13 mouse cellular contexts compared by ENCODE assay signal in the genomic region with DNA sequence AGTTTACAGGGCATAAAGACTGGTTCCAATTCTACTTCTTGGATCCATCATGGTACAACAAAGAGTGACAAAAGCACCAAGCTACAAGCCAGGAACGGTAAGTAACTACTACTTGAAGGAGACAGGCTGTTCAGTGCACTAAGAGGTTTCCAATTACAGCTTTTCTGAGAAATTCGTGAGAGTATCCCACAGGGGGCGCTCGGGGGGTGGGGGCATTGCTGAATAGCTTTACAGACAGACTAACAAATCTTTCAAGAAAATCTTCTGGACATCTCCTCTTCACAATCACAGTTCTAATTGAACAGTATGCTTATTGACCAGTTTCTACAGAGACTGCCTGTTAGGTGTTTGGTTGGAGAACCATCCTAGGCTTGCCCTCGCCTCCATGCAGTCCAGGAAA. TPM values are rescaled to one million over a fixed set of nuclear protein-coding genes. Genes with fewer than 3 reads are reported as not detected.
DNase-seq lines count a peak whose midpoint lies in the region; ATAC-seq and TF ChIP-seq lines count a peak whose summit lies in the region.
"Had no signal": no experiment of that assay in that cellular context is flagged by ENCODE, and none has a peak within 500 bp of the region (broad histone marks: within the 10 kb centered on the region; RNA-seq: fewer than 3 reads in every experiment).

No protein-coding gene starts in this region.

- peak; percentile 15; the same call in 1 of the 2 replicates for TF ChIP-seq CTCF in liver, postnatal 0 days (IDR thresholded peaks at IDR 0.05; ENCODE audit: low read depth)
- TF ChIP-seq CTCF in ES-Bruce4 (IDR thresholded peaks at IDR 0.05; ENCODE audit: low read depth, low read length) = peak; percentile 32

- H3K9me3 ChIP-seq in heart, embryonic 14.5 days (ENCODE audit: control insufficient read depth, low read length) = peaks cover 8% of the 10 kb centered on the region
- H3K9me3 ChIP-seq in liver, postnatal 0 days (ENCODE audit: low read length) = no peaks in the 10 kb centered on the region
- 0 out of 2 replicates have a peak, but pooled peaks cover 3% of the 10 kb centered on the region for H3K9me3 ChIP-seq in liver, embryonic 11.5 days (ENCODE audit: control insufficient read depth, low read length)
- peaks cover 22% of the 10 kb centered on the region for H3K9me3 ChIP-seq in ES-Bruce4 (replicated peaks; ENCODE audit: control insufficient read depth, insufficient read depth, low read length, poor library complexity, severe bottlenecking)
- 0 out of 2 replicates have a peak, but pooled peaks cover 2% of the 10 kb centered on the region for H3K9me3 ChIP-seq in embryonic facial prominence, embryonic 10.5 days
- H3K9me3 ChIP-seq: hindbrain, embryonic 15.5 days; limb, embryonic 15.5 days; neural tube, embryonic 12.5 days had no signal

- H3K4me3 ChIP-seq in heart, embryonic 14.5 days (ENCODE audit: control insufficient read depth in 1 of 2, insufficient read depth in 1 of 2, low read depth in 1 of 2, low read length in 2 of 2) = no peak overlapping the region
- H3K4me3 ChIP-seq in liver, postnatal 0 days (ENCODE audit: low read depth, low read length) = no peak overlapping the region
- no peak overlapping the region for H3K4me3 ChIP-seq in liver, embryonic 11.5 days (ENCODE audit: low read depth, low read length)
- 0 out of 2 replicates have a peak overlapping the region, but pooled peaks have one; percentile 42 for H3K4me3 ChIP-seq in ES-Bruce4 (ENCODE audit: low read depth, low read length)
- H3K4me3 ChIP-seq in embryonic facial prominence, embryonic 10.5 days = no peak overlapping the region
- H3K4me3 ChIP-seq: hindbrain, embryonic 15.5 days; limb, embryonic 15.5 days; neural tube, embryonic 12.5 days had no signal

- peak overlapping the region; percentile 88 to 98 for H3K27ac ChIP-seq in heart, embryonic 14.5 days (replicated peaks in 1 of 2; ENCODE audit: control insufficient read depth in 1 of 2, insufficient read depth in 1 of 2, low read depth in 2 of 2, low read length in 2 of 2)
- no peak overlapping the region for H3K27ac ChIP-seq in liver, postnatal 0 days (ENCODE audit: low read depth)
- no peak overlapping the region for H3K27ac ChIP-seq in liver, embryonic 11.5 days (ENCODE audit: low read depth, low read length)
- H3K27ac ChIP-seq in ES-Bruce4 (ENCODE audit: insufficient read depth, low read length) = peak overlapping the region; percentile 100
- H3K27ac ChIP-seq in embryonic facial prominence, embryonic 10.5 days (replicated peaks) = no peak overlapping the region
- H3K27ac ChIP-seq: hindbrain, embryonic 15.5 days; limb, embryonic 15.5 days; neural tube, embryonic 12.5 days had no signal

- intact Hi-C loops in heart, postnatal 36 days (cut with DNase I) = loop anchor here (5.0 kb wide), 1 partner anchor 129 kb away; the partner anchor contains the start of gene Zfp940

- ATAC-seq in heart, embryonic 14.5 days (ENCODE audit: insufficient number of reproducible peaks, insufficient read depth, low FRiP score, low read depth) = no peak
- no peak for ATAC-seq in liver, postnatal 0 days
- ATAC-seq in liver, embryonic 11.5 days (replicated peaks; ENCODE audit: low FRiP score) = no peak

- no peak for TF ChIP-seq POLR2A in ES-Bruce4 (IDR thresholded peaks at IDR 0.05; ENCODE audit: insufficient read depth, low read length)

- no peaks in the 10 kb centered on the region for H3K27me3 ChIP-seq in heart, embryonic 14.5 days (ENCODE audit: control insufficient read depth, insufficient read depth, low read length)
- H3K27me3 ChIP-seq in liver, postnatal 0 days (ENCODE audit: insufficient read depth, low read length) = no peaks in the 10 kb centered on the region
- no peaks in the 10 kb centered on the region for H3K27me3 ChIP-seq in liver, embryonic 11.5 days (replicated peaks; ENCODE audit: control insufficient read depth, insufficient read depth, low read length)
- H3K27me3 ChIP-seq in ES-Bruce4 (ENCODE audit: control insufficient read depth, insufficient read depth, low read length, poor library complexity, severe bottlenecking) = no peaks in the 10 kb centered on the region
- H3K27me3 ChIP-seq in embryonic facial prominence, embryonic 10.5 days (replicated peaks; ENCODE audit: low read depth, poor library complexity, severe bottlenecking) = no peaks in the 10 kb centered on the region
- H3K27me3 ChIP-seq: hindbrain, embryonic 15.5 days; limb, embryonic 15.5 days; neural tube, embryonic 12.5 days had no signal

- DNase-seq in heart, postnatal 36 days = no peak
- DNase-seq in liver, postnatal 0 days = no peak
- no peak for DNase-seq in liver, embryonic 11.5 days (ENCODE audit: low spot score)
- DNase-seq in embryonic facial prominence, embryonic 10.5 days (ENCODE audit: low spot score) = peak; percentile 23
- DNase-seq in urinary bladder, postnatal 4 days (ENCODE audit: low spot score in 2 of 2) = no peak
- no peak for DNase-seq in cerebellum, adult 9-10 months
- DNase-seq: layer of hippocampus, postnatal 36 days; right cerebral cortex, postnatal 14 days had no signal

- TF ChIP-seq EP300 in liver, postnatal 0 days (IDR thresholded peaks at IDR 0.05; ENCODE audit: low read depth) = no peak
- no peak for TF ChIP-seq EP300 in ES-Bruce4 (IDR thresholded peaks at IDR 0.05; ENCODE audit: insufficient read depth, low read depth, low read length)

- 28% methylated on average over 5 of the region's 5 CpGs for WGBS in heart, embryonic 14.5 days
- WGBS in liver, postnatal 0 days (ENCODE audit: insufficient replicate concordance) = 61% methylated on average over 5 of the region's 5 CpGs
- 53% methylated on average over 5 of the region's 5 CpGs for WGBS in liver, embryonic 11.5 days
- 49% methylated on average over 5 of the region's 5 CpGs for WGBS in embryonic facial prominence, embryonic 10.5 days

- H3K4me2 ChIP-seq in heart, embryonic 14.5 days (ENCODE audit: low read length) = peak overlapping the region; percentile 44
- no peak overlapping the region for H3K4me2 ChIP-seq in liver, postnatal 0 days (ENCODE audit: low read depth, low read length)
- H3K4me2 ChIP-seq in liver, embryonic 11.5 days = no peak overlapping the region
- H3K4me2 ChIP-seq: hindbrain, embryonic 15.5 days; limb, embryonic 15.5 days; neural tube, embryonic 12.5 days had no signal

- H3K36me3 ChIP-seq in heart, embryonic 14.5 days (ENCODE audit: control insufficient read depth, insufficient read depth, low read length) = peaks cover 13% of the 10 kb centered on the region
- no peaks in the 10 kb centered on the region; the same call in 1 of the 2 replicates for H3K36me3 ChIP-seq in liver, postnatal 0 days (replicated peaks; ENCODE audit: insufficient read depth, low read length)
- H3K36me3 ChIP-seq in liver, embryonic 11.5 days (ENCODE audit: control insufficient read depth, insufficient read depth, low read length) = no peaks in the 10 kb centered on the region
- peaks cover 11% of the 10 kb centered on the region for H3K36me3 ChIP-seq in ES-Bruce4 (ENCODE audit: control insufficient read depth, insufficient read depth, low read length, poor library complexity, severe bottlenecking)
- peaks cover 11% of the 10 kb centered on the region for H3K36me3 ChIP-seq in embryonic facial prominence, embryonic 10.5 days (replicated peaks)
- H3K36me3 ChIP-seq: hindbrain, embryonic 15.5 days had no signal

- peaks cover 15 to 40% of the 10 kb centered on the region in 2 experiments for H3K4me1 ChIP-seq in heart, embryonic 14.5 days (ENCODE audit: control insufficient read depth in 2 of 2, insufficient read depth in 2 of 2, low read length in 2 of 2)
- H3K4me1 ChIP-seq in liver, postnatal 0 days (ENCODE audit: insufficient read depth) = peaks cover 6% of the 10 kb centered on the region; the same call in 1 of the 2 replicates
- H3K4me1 ChIP-seq in liver, embryonic 11.5 days (replicated peaks; ENCODE audit: control insufficient read depth, insufficient read depth, low read length) = 0 out of 2 replicates have a peak, but pooled peaks cover 5% of the 10 kb centered on the region
- H3K4me1 ChIP-seq in ES-Bruce4 (ENCODE audit: control insufficient read depth, insufficient read depth, low read length) = no peaks in the 10 kb centered on the region
- H3K4me1 ChIP-seq in embryonic facial prominence, embryonic 10.5 days = peaks cover 27% of the 10 kb centered on the region

- H3K9ac ChIP-seq in heart, embryonic 14.5 days (ENCODE audit: low read length) = no peak overlapping the region; the same call in 1 of the 2 replicates
- no peak overlapping the region for H3K9ac ChIP-seq in liver, postnatal 0 days (replicated peaks)
- no peak overlapping the region for H3K9ac ChIP-seq in liver, embryonic 11.5 days (ENCODE audit: low read depth, low read length)
- peak overlapping the region; percentile 93 for H3K9ac ChIP-seq in ES-Bruce4 (ENCODE audit: low read depth, poor library complexity, severe bottlenecking)
- H3K9ac ChIP-seq: hindbrain, embryonic 15.5 days; limb, embryonic 15.5 days; neural tube, embryonic 12.5 days had no signal

RNA-seq across cellular contexts. Expression of gene Zfp568, which starts 2.3 kb away (rescaled TPM):
- polyA plus RNA-seq in heart, embryonic 14.5 days (2014; fragmentation: Nextera tagmentation; extraction: Ambion mirVana) = 23.7 and 27.4 TPM in 2 replicates
- total RNA-seq in heart, postnatal 36 days (2021) = 10 to 100 TPM; 22.0 to 22.7 TPM
- polyA plus RNA-seq in liver, postnatal 0 days (2015; fragmentation: Nextera tagmentation; extraction: Ambion mirVana) = 5.5 and 6.4 TPM in 2 replicates
- 23.6 and 25.3 TPM in 2 replicates for polyA plus RNA-seq in liver, embryonic 11.5 days (2014; fragmentation: Nextera tagmentation; extraction: Ambion mirVana)
- polyA plus RNA-seq in ES-Bruce4 (2011; ENCODE audit: insufficient read depth, insufficient read length, low read depth, missing spikeins) = 98.0 and 103 TPM in 2 replicates
- polyA plus RNA-seq in embryonic facial prominence, embryonic 10.5 days (2016; fragmentation: Nextera tagmentation; extraction: Ambion mirVana) = 30.4 and 34.3 TPM in 2 replicates

RNA-seq across cellular contexts. Expression of gene Zfp74, which starts 27.6 kb away (rescaled TPM):
- 8.0 and 8.6 TPM in 2 replicates for polyA plus RNA-seq in heart, embryonic 14.5 days (2014; fragmentation: Nextera tagmentation; extraction: Ambion mirVana)
- total RNA-seq in heart, postnatal 36 days (2021) = 1 to 10 TPM; 5.9 TPM
- polyA plus RNA-seq in liver, postnatal 0 days (2015; fragmentation: Nextera tagmentation; extraction: Ambion mirVana) = 1.1 and 1.8 TPM in 2 replicates
- polyA plus RNA-seq in liver, embryonic 11.5 days (2014; fragmentation: Nextera tagmentation; extraction: Ambion mirVana) = 6.7 and 7.0 TPM in 2 replicates
- 19.6 and 19.7 TPM in 2 replicates for polyA plus RNA-seq in ES-Bruce4 (2011; ENCODE audit: insufficient read depth, insufficient read length, low read depth, missing spikeins)
- 13.9 and 14.7 TPM in 2 replicates for polyA plus RNA-seq in embryonic facial prominence, embryonic 10.5 days (2016; fragmentation: Nextera tagmentation; extraction: Ambion mirVana)

Comparison
In these comparisons a context has a peak if more than half of its experiments do, and no peak if none do; other contexts are left out.
1. H3K27ac ChIP-seq: peak in heart, embryonic 14.5 days (2 of 2) and ES-Bruce4 (single experiment); none in liver, postnatal 0 days (single experiment), liver, embryonic 11.5 days (single experiment) and embryonic facial prominence, embryonic 10.5 days (single experiment).